17 mouse cellular contexts compared by ENCODE assay signal in genomic region chr11:107446650-107447049, GRCm38 (mm10). TPM values are rescaled to one million over a fixed set of nuclear protein-coding genes. Genes with fewer than 3 reads are reported as not detected.
DNase-seq lines count a peak whose midpoint lies in the region; ATAC-seq and TF ChIP-seq lines count a peak whose summit lies in the region.
"Had no signal": no experiment of that assay in that cellular context is flagged by ENCODE, and none has a peak within 500 bp of the region (broad histone marks: within the 10 kb centered on the region; RNA-seq: fewer than 3 reads in every experiment).

No protein-coding gene starts in this region.

- no peak overlapping the region for H3ac ChIP-seq in myocyte (ENCODE audit: control insufficient read depth, insufficient read length)

- no peaks in the 10 kb centered on the region; the same call in 1 of the 2 replicates for H3K79me2 ChIP-seq in heart, adult 2 months (replicated peaks; ENCODE audit: control insufficient read depth, insufficient read depth, low read length)
- H3K79me2 ChIP-seq in myocyte (ENCODE audit: control insufficient read depth, insufficient read depth) = no peaks in the 10 kb centered on the region

- TF ChIP-seq CTCF in heart, adult 2 months (IDR thresholded peaks at IDR 0.05) = no peak

- TF ChIP-seq POLR2A in heart, adult 2 months (IDR thresholded peaks at IDR 0.05; ENCODE audit: insufficient read depth, low read depth, low read length) = no peak
- TF ChIP-seq POLR2A in myocyte (IDR thresholded peaks at IDR 0.05; ENCODE audit: insufficient read length, low read depth) = no peak

- H3K9ac ChIP-seq in heart, adult 2 months (ENCODE audit: low read depth, low read length) = peak overlapping the region; percentile 22
- no peak overlapping the region for H3K9ac ChIP-seq in liver, embryonic 11.5 days (ENCODE audit: low read depth, low read length)
- H3K9ac ChIP-seq: forebrain, embryonic 15.5 days; midbrain, embryonic 15.5 days; neural tube, embryonic 12.5 days had no signal

- no peak for ATAC-seq in liver, embryonic 11.5 days (replicated peaks; ENCODE audit: low FRiP score)
- ATAC-seq: forebrain, embryonic 15.5 days; hindbrain, embryonic 16.5 days; lung, postnatal 0 days; midbrain, embryonic 15.5 days had no signal

- no peak for DNase-seq in heart, adult 2 months
- no peak for DNase-seq in heart, postnatal 25 days (ENCODE audit: low spot score)
- no peak for DNase-seq in liver, embryonic 11.5 days (ENCODE audit: low spot score)
- no peak for DNase-seq in liver
- no peak for DNase-seq in cerebellum, postnatal 10 days
- DNase-seq in thymus, adult 18-20 months = no peak
- DNase-seq: kidney, adult 2 months; layer of hippocampus, postnatal 36 days; left cerebral cortex, postnatal 4 days; right cerebral cortex, postnatal 4 days had no signal

- H3K27me3 ChIP-seq in heart, adult 2 months (ENCODE audit: control insufficient read depth, insufficient read depth, low read length) = no peaks in the 10 kb centered on the region
- no peaks in the 10 kb centered on the region for H3K27me3 ChIP-seq in liver, embryonic 11.5 days (replicated peaks; ENCODE audit: control insufficient read depth, insufficient read depth, low read length)
- no peaks in the 10 kb centered on the region for H3K27me3 ChIP-seq in myocyte (ENCODE audit: control insufficient read depth, insufficient read depth, insufficient read length)
- H3K27me3 ChIP-seq: forebrain, embryonic 15.5 days; midbrain, embryonic 15.5 days; neural tube, embryonic 12.5 days had no signal

- H3K27ac ChIP-seq in heart, adult 2 months = peak overlapping the region; percentile 86
- peak overlapping the region; percentile 22; the same call in 1 of the 2 replicates for H3K27ac ChIP-seq in liver, embryonic 11.5 days (ENCODE audit: low read depth, low read length)
- H3K27ac ChIP-seq in brown adipose tissue, adult 24 weeks (replicated peaks; ENCODE audit: low read depth, low read length) = 0 out of 2 replicates have a peak overlapping the region, but pooled peaks have one; percentile 17
- H3K27ac ChIP-seq: forebrain, embryonic 15.5 days; midbrain, embryonic 15.5 days; neural tube, embryonic 12.5 days had no signal

- TF ChIP-seq EP300 in heart, adult 2 months (IDR thresholded peaks at IDR 0.05; ENCODE audit: insufficient read depth, low read depth, low read length) = 0 out of 2 replicates have a peak, but pooled peaks have one; percentile 29

- intact Hi-C loops in heart, adult 2 months (cut with DNase I) = no loop called here
- intact Hi-C loops in heart, postnatal 25 days (cut with DNase I) = loop anchor here (5.0 kb wide), 1 partner anchor 109 kb away; no protein-coding TSS in a partner anchor

- no peak overlapping the region for H3K4me3 ChIP-seq in heart, adult 2 months
- H3K4me3 ChIP-seq in liver, embryonic 11.5 days (ENCODE audit: low read depth, low read length) = no peak overlapping the region
- H3K4me3 ChIP-seq in brown adipose tissue, adult 24 weeks (ENCODE audit: insufficient read depth, low read depth, low read length) = no peak overlapping the region
- no peak overlapping the region for H3K4me3 ChIP-seq in myocyte
- H3K4me3 ChIP-seq: forebrain, embryonic 15.5 days; midbrain, embryonic 15.5 days; neural tube, embryonic 12.5 days had no signal

- peaks cover 9% of the 10 kb centered on the region for H3K36me3 ChIP-seq in heart, adult 2 months (ENCODE audit: control insufficient read depth, insufficient read depth, low read length)
- H3K36me3 ChIP-seq in liver, embryonic 11.5 days (ENCODE audit: control insufficient read depth, insufficient read depth, low read length) = no peaks in the 10 kb centered on the region
- no peaks in the 10 kb centered on the region for H3K36me3 ChIP-seq in myocyte (ENCODE audit: control insufficient read depth, insufficient read depth)
- H3K36me3 ChIP-seq: forebrain, embryonic 15.5 days; midbrain, embryonic 15.5 days; neural tube, embryonic 12.5 days had no signal

- peak overlapping the region; percentile 48 for H3K4me2 ChIP-seq in liver, embryonic 11.5 days
- H3K4me2 ChIP-seq in myocyte (ENCODE audit: low read depth) = peak overlapping the region; percentile 24
- H3K4me2 ChIP-seq: forebrain, embryonic 15.5 days; midbrain, embryonic 15.5 days; neural tube, embryonic 12.5 days had no signal

- no peaks in the 10 kb centered on the region for H3K9me3 ChIP-seq in liver, embryonic 11.5 days (ENCODE audit: control insufficient read depth, low read length)
- H3K9me3 ChIP-seq: forebrain, embryonic 15.5 days; midbrain, embryonic 15.5 days; neural tube, embryonic 12.5 days had no signal

- WGBS in heart, adult 2 months = 23% methylated on average over 6 of the region's 6 CpGs
- 55% methylated on average over 6 of the region's 6 CpGs for WGBS in liver, embryonic 11.5 days

- H3K4me1 ChIP-seq in heart, adult 2 months (ENCODE audit: control insufficient read depth, insufficient read depth, low read length) = peaks cover 28% of the 10 kb centered on the region
- peaks cover 58% of the 10 kb centered on the region for H3K4me1 ChIP-seq in liver, embryonic 11.5 days (replicated peaks; ENCODE audit: control insufficient read depth, insufficient read depth, low read length)
- peaks cover 39% of the 10 kb centered on the region for H3K4me1 ChIP-seq in brown adipose tissue, adult 24 weeks (ENCODE audit: control insufficient read depth, insufficient read depth, insufficient read length, low read length)
- H3K4me1 ChIP-seq: midbrain, embryonic 15.5 days had no signal

TF ChIP-seq in myocyte, 11 proteins besides CTCF, POLR2A, EP300 and RAD21:
- TF ChIP-seq POLR2AphosphoS2 (IDR thresholded peaks at IDR 0.05; ENCODE audit: insufficient read length, low read depth) = no peak
- no peak for TF ChIP-seq TCF12 (IDR thresholded peaks at IDR 0.05; ENCODE audit: insufficient read depth, poor library complexity, severe bottlenecking)

RNA-seq across cellular contexts. Expression of gene Pitpnc1, which starts 23.8 kb away (rescaled TPM):
- total RNA-seq in heart, adult 2 months (2021) = 10 to 100 TPM; 66.4 to 68.1 TPM
- 22.7 and 39.4 TPM in 2 replicates for polyA plus RNA-seq in heart, adult 2 months (2012; rRNA removed)
- total RNA-seq in heart, postnatal 25 days (2021) = 10 to 100 TPM; 65.1 to 72.6 TPM
- polyA plus RNA-seq in liver, embryonic 11.5 days (2014; fragmentation: Nextera tagmentation; extraction: Ambion mirVana) = 19.2 and 19.4 TPM in 2 replicates
- polyA plus RNA-seq in brown adipose tissue, adult 24 weeks (2012; ENCODE audit: insufficient read depth, insufficient read length, missing spikeins) = 13.8 and 23.1 TPM in 2 replicates
- polyA plus RNA-seq in myocyte (2012; fragmentation: generic; extraction: Trizol) = 0.74 TPM

RNA-seq across cellular contexts. Expression of gene Psmd12, which starts 32.6 kb away (rescaled TPM):
- 10 to 100 TPM; 78.3 to 92.2 TPM for total RNA-seq in heart, adult 2 months (2021)
- polyA plus RNA-seq in heart, adult 2 months (2012; rRNA removed) = 22.6 and 42.4 TPM in 2 replicates
- total RNA-seq in heart, postnatal 25 days (2021) = 10 to 100 TPM; 84.7 to 87.4 TPM
- 222 and 237 TPM in 2 replicates for polyA plus RNA-seq in liver, embryonic 11.5 days (2014; fragmentation: Nextera tagmentation; extraction: Ambion mirVana)
- polyA plus RNA-seq in brown adipose tissue, adult 24 weeks (2012; ENCODE audit: insufficient read depth, insufficient read length, missing spikeins) = 105 and 113 TPM in 2 replicates
- polyA plus RNA-seq in myocyte (2012; fragmentation: generic; extraction: Trizol) = 66.3 TPM

Comparison
In these comparisons a context has a peak if more than half of its experiments do, and no peak if none do; other contexts are left out.
1. H3K27ac ChIP-seq: peak in every context shown above with its lines; median percentile 86 in heart, adult 2 months; 22 in liver, embryonic 11.5 days; 17 in brown adipose tissue, adult 24 weeks.